Mouse (Mus musculus): Measurements from ENCODE around the gene Psmd5.

The Psmd5 gene

GRCm38 (mm10) chr2:34874816-34875345 lies at the start of gene Psmd5:
Gene Psmd5, minus strand, starts transcription at chr2:34874968.
- no peak for DNase-seq (ENCODE audit: low spot score)

DNA sequence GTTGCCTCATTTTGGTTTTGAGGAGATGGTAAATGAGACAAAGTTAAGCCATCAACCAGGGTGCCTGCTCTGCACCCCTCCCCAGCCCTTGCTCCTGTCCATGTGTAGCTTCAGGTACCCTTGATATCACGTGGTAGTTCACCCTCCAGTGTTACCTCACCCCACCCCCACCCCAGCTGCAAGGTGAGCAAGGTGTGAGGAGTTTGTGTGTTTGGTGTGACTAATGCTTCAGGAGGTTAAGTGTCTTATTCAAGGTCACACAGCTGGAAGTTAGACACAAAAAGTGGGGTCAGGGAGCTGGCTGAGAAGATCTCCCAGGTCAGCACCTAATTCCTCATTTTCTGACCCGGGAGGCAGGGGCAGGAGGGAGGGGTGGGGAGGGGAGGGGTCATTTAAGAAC lies 48.0 kb upstream of the Psmd5 start:
- DNase-seq (ENCODE audit: low spot score) = no peak

DNA sequence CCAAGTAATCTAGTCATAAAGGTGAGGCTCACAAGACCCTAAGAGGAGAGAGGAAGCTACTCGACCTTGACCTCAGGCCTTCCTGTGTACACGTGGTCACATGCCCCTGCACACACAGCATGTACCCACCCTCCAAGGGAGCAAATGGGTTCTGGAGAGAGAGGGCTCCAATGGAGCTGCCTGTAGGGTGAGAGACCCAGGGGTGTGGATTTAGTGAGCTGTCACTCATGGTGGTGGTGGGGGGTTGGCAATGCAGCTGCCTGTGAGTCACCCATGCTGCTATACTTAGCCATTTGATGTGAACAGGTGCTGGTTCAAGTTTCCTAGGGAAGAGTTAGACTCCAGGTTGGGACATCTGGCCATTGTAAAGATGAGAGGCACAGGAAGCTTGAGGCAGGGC lies 45.4 kb upstream of the Psmd5 start:
- no peak for DNase-seq (ENCODE audit: low spot score)

DNA sequence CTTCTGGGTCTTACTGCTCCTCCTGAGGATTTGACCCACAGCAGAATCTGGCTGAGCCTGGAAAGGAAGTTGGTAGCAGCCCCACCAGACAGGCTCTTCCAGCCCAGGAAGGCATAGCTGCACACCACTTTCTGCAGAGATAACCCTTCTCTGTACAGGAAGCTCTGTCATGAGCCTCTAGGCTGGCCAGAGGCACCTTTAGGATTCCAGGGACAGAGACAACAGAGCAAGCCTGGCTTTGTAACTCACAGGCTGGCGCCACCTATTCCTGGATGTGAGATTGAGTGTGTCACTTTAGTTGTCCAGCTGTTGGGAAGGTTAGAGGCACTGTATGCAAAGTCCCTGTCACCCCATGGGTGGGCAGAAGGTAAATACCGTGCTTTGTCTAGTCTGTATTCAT lies 40.3 kb upstream of the Psmd5 start:
- DNase-seq (ENCODE audit: low spot score) = no peak

DNA sequence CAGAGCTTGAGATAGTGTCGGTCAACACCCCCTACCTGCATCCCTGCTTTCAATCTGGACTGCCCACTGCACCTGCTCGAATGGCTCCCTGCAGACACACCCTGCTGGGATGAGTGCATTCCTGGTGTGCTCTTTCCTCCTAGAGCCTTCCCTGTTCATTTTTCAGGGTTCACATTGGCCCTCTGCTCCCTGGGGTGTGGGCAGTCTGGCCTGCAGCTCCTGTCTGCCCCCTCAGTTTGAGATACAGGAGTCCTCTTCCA lies 40.0 kb upstream of the Psmd5 start:
- DNase-seq (ENCODE audit: low spot score) = no peak

DNA sequence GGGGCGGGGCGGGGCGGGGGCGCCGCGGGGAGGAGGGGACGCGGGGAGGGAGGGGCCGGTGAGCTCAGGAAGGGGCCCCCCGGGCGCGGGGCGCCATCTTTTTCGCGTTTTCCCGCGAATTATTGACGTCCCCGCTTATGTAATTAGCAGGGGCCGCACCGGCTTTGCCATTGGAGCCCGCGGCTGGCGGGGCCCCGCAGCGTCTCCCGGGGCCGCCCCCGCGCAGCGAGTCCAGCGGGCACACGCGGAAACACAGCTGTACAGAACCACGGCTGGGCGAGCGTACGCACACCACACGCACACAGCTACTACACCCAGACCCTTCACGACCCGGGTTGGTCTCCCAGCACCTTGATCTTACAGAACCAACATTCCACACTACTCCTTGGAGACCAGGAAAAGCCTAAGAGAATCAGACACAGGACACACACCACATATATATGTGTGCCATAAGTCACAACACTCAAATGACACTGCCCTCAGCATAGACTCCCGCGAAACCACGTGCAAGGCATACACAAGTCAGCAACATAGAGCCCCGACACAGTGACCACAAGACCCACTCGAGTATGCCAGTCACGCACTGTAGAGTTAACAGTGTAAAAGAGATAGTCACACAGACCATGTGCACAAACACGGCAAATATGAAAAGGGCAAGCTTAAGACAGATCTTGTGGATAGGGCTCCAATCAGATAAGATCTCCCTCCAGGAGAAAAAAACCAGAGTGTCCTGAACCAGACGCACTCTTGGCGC lies 39.5 kb upstream of the Psmd5 start:
- DNase-seq (ENCODE audit: low spot score) = no peak

- DNase-seq (ENCODE audit: low spot score) = no peak
Measured at GRCm38 (mm10) chr2:34913218-34914068, 38.7 kb upstream of the Psmd5 start, which contains the start of gene Phf19. Gene Phf19, minus strand, starts transcription at chr2:34914026.

DNA sequence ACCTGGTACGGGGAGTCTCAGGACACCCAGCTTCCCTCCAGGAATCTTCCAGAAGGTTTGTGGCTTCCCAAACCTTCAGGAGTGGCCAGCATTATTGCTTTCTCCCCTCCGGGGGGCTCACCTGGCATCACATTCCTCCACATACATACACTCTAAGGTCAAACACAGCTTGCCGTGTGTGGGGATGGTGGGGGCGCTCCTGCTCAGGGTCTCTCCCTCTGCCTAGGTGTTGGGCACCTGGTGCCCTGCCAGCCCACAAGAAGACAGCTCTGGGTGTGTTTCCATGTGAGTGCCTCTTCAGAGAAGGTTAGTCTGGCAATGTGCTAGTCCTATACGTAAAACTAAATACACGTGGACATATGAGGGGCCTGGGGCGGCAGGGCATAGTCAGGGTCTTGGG lies 37.8 kb upstream of the Psmd5 start:
- no peak for DNase-seq (ENCODE audit: low spot score)

DNA sequence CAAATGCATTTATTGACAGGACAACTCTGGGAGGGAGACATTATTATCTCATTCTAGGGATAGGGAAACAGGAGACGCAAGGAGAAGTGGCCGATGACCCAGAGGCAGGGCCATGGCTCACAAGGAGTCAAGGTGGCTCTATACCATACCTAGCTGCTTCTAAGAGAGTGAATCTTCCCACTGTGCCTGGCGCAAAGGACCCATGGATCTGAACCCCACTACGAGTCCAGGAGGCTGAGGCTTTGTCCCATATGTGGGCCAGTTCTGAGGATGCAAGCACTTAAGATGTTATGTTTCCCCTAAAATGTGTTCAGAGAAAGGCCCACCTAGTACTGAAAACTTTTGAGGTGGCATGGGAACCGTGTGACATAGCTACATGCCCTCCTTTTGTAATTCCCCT lies 37.1 kb upstream of the Psmd5 start:
- DNase-seq (ENCODE audit: low spot score) = no peak

DNA sequence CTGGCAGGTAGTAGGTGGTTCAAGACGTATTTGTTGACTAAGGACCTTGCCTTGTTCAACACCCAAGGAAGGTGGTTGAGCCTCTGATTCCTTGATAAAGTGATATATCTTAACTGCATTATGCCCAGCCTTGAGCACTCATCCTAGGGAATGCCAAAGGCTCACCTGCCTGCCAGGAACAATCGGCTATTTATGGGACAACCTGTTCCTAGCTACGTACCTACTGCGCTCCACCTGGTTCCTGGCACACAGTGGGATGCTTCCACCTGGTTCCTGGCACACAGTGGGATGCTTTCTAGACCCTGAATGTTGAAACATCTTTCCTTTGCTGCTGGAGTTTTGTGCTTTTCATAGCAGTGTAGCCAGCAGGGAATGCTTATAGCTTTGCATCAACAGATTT lies 35.0 kb upstream of the Psmd5 start:
- no peak for DNase-seq (ENCODE audit: low spot score)

- no peak for DNase-seq (ENCODE audit: low spot score)
Measured at GRCm38 (mm10) chr2:34906861-34907604, 32.3 kb upstream of the Psmd5 start.

GRCm38 (mm10) chr2:34906426-34906825 lies 31.7 kb upstream of the Psmd5 start:
- DNase-seq (ENCODE audit: low spot score) = no peak

- peak; percentile 84 for DNase-seq (ENCODE audit: low spot score)
Measured at GRCm38 (mm10) chr2:34904849-34905542, 30.2 kb upstream of the Psmd5 start.

DNA sequence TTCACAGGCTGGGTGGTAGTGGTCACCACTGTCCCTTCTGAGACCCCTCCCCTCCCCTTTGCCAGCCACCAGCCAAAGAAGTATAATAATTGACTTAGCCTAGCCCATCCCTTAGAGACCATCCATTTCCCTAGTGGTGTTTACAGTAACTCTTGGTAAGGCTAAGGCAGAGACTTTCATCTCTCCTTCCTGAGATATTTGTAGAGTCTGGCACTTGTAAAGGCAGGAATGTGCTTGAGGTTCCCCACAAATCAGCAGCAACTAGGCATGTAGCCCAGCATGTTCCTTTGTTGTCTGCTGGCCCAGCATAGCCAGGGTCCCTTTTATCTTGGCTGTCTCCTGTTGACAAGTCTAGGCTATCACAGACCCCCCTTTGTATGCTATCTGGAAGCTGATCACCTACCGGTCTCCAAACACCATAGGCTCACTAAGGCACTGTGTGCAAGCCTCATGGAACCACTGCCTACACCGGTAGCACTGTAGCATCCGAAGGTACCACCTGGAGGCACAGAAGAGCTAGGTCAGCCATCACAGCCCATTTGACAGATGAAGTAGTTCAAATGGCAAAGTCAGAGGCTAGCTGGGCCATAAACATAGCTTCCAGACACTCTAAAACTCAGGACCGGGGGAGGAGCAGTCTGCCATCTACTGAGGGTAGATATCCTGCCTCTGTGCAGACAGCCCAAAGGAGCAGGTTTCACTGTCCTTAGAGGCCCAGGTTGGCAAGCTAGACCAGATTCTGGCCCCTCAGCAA lies 29.1 kb upstream of the Psmd5 start:
- DNase-seq (ENCODE audit: low spot score) = no peak

GRCm38 (mm10) chr2:34903191-34903590 lies 28.4 kb upstream of the Psmd5 start:
- DNase-seq (ENCODE audit: low spot score) = no peak

DNA sequence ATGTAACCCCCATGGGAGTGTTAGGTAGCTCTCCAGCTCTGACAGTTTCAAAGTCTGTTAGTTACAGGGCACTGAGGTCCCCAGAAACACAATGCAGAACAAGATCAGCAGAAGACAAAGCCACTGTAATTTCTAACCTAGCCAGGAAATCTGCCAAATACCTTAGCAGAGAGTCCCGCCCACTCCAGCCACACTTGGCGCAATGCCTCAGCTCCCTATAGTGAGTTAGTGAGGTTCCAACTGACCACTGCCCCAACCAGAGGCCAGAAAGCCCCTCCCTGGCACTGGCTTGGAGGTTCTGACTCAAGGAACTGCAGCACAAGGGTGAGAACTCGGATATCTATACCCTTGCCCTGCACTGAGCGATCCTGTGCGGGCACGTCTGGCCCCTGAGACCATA lies 28.0 kb upstream of the Psmd5 start:
- DNase-seq (ENCODE audit: low spot score) = no peak

DNA sequence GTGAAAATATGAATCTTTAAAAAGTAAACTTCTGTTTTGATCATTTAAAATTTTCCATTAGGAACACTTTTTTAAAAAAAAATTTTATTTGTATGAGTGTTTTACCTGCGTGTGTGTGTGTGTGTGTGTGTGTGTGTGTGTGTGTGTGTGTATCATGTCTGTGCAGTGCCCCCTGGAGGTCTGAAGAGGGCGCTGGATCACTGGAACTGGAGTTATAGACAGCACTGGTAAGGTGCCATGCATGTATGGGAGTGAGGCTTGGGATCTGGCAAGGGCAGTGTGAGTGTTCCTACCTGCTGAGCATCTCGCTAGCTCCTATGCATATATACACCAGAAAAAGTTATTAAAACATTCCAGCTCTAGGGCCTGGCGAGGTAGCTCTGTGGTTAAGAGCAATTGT lies 27.0 kb upstream of the Psmd5 start:
- no peak for DNase-seq (ENCODE audit: low spot score)

DNA sequence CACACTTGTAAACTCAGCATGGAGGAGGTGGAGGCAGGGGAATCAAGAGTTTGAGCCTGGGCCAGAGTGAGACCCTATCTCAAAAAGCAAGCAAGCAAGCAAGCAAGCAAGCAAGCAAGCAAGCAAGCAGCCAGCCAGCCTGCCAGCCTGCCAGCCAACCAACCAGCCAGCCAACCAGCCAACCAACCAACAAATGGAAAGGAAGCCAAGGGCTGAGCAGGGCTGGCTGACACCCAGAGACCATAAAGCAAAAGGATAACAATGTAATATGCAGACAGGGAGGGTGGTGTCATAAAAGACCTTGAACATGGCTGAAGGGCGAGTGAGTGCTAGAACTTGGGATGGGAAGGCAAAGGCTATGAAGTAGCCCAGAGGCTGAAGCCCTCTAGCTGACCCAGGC lies 25.6 kb upstream of the Psmd5 start:
- DNase-seq (ENCODE audit: low spot score) = no peak

GRCm38 (mm10) chr2:34899682-34900081 lies 24.9 kb upstream of the Psmd5 start:
- DNase-seq (ENCODE audit: low spot score) = no peak

DNA sequence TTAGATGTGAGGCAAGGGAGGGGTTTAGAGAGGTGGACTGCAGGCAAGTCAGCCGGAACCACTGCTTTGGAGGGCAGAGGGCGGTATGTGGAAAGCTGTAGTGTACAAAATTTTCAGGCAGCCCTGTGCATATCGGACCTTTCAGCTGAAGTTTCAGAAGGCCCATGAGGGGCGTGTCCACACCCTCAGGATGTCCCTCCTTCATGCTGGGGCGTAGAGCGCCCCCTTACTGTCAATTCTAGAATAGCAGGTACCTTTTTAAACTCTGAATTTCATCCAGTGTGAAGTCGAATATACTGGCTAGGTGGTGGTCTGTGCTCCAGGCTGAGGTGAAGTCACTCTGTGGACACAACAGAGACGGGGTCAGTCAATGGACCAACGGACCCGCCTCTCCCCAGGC lies 23.1 kb upstream of the Psmd5 start:
- DNase-seq (ENCODE audit: low spot score) = no peak

DNA sequence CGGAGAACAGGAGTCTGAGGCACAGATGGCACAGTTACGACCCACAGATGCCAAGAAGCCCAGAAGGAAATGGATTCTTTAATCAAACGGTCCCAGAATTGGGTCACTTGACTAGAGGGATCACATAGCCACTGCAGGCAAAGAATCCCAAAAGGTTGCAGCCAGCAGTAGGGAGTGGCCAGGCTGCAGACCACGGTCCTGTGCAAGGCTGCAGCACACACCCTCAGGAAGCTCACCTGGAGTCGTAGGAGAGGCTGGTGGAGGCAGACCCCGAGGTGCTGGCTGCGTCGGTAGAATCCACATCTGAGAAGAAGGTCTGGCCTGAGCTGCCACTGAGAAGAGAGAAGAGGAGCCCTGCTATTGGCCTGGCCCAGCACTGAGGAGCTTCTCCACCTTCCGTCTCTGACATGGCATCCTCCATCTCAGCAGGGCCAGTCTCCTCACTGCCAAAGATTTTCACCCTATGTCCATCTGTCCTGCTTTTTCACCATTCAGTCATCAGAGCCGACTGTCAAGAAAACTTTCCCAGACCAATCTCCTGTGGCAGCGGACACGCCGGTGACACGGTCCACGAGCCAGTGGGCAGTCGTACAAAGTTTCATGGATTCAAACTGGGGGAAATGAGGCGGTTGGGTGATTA lies 22.2 kb upstream of the Psmd5 start:
- DNase-seq (ENCODE audit: low spot score) = no peak

All from ovary, postnatal 10 days (tissue).